Mouse (Mus musculus) brain, embryonic 14.5 days (tissue): ENCODE measurements around the gene Sumo1.

Experiments used
- CTCF ChIP-seq: fragments of 200-500 bp; IDR thresholded peaks from 2 replicates; pipeline ENCODE4 v1.5.1; 2012; ENCODE audit warnings: inconsistent platforms, mild to moderate bottlenecking, moderate library complexity, borderline replicate concordance; ENCODE audit not compliant: insufficient read depth, insufficient read length; ENCODE audit errors: extremely low read depth
- POLR2A ChIP-seq: fragments of 200-500 bp; IDR thresholded peaks from 2 replicates; pipeline ENCODE4 v1.6.1; 2012; ENCODE audit warnings: mild to moderate bottlenecking, inconsistent platforms, borderline replicate concordance; ENCODE audit not compliant: poor library complexity, insufficient read depth, insufficient read length, severe bottlenecking; ENCODE audit errors: extremely low read depth

GRCm38 (mm10) chr1:59550227-59550626 is 120.4 kb downstream of the Sumo1 start:
- no peak for TF ChIP-seq POLR2A
- no peak for TF ChIP-seq CTCF
